Mouse (Mus musculus) heart, embryonic 12.5 days (tissue): ENCODE results near the gene Galnt10. TPM values are rescaled to one million over a fixed set of nuclear protein-coding genes. Genes with fewer than 3 reads are reported as not detected.

Experiments
- ATAC-seq: fragments of 200-750 bp; cut with Nextera tagmentation; 2 replicates; pipeline ENCODE4 v1.8.0; 2017; ENCODE audit warnings: moderate TSS enrichment, moderate library complexity; ENCODE audit not compliant: insufficient number of reproducible peaks, low FRiP score
- H3K27ac ChIP-seq: fragments of 300-500 bp; sonication (generic); 2 replicates; pipeline ENCODE4 v1.5.1; 2016; ENCODE audit warnings: mild to moderate bottlenecking, moderate library complexity; ENCODE audit not compliant: poor library complexity, severe bottlenecking
- H3K27me3 ChIP-seq: fragments of 300-500 bp; sonication (generic); replicated peaks from 2 replicates; pipeline ENCODE4 v1.6.1; 2016; ENCODE audit warnings: mild to moderate bottlenecking, moderate library complexity
- H3K36me3 ChIP-seq: fragments of 300-500 bp; sonication (generic); 2 replicates; pipeline ENCODE4 v1.6.1; 2016; ENCODE audit warnings: mild to moderate bottlenecking, moderate library complexity
- H3K4me1 ChIP-seq: fragments of 300-500 bp; sonication (generic); replicated peaks from 2 replicates; pipeline ENCODE4 v1.6.1; 2016; ENCODE audit warnings: mild to moderate bottlenecking
- H3K4me2 ChIP-seq: fragments of 300-500 bp; sonication (generic); 2 replicates; pipeline ENCODE4 v1.6.1; 2016; ENCODE audit warnings: mild to moderate bottlenecking, moderate library complexity
- H3K4me3 ChIP-seq: fragments of 300-500 bp; sonication (generic); 2 replicates; pipeline ENCODE4 v1.5.1; 2016; ENCODE audit warnings: mild to moderate bottlenecking
- H3K9ac ChIP-seq: fragments of 300-500 bp; sonication (generic); 2 replicates; pipeline ENCODE4 v1.6.1; 2016; ENCODE audit warnings: mild to moderate bottlenecking, moderate library complexity
- H3K9me3 ChIP-seq: fragments of 300-500 bp; sonication (generic); replicated peaks from 2 replicates; pipeline ENCODE4 v1.6.1; 2016; ENCODE audit warnings: mild to moderate bottlenecking, moderate library complexity
- WGBS: fragments of 180-500 bp; shearing (Covaris S2); methylation state at CpG from one replicate; pipeline ENCODE4 v1.1.7; 2016; 5-methylcytosine and 5-hydroxymethylcytosine counted together
- polyA plus RNA-seq: library from polyadenylated mRNA; unstranded; fragments of >200 nt; fragmentation: Nextera tagmentation; extraction: Ambion mirVana; gene quantifications from 2 replicates; pipeline ENCODE4 v1.2.1, GENCODE M21; 2016

Gene Galnt10
- polyA plus RNA-seq, 1 experiment from 2014 or later = 15.9 TPM

GRCm38 (mm10) chr11:57615871-57616270 lies 29.4 kb upstream of the Galnt10 start:
- no peaks in the 10 kb centered on the region for H3K9me3 ChIP-seq
- no peak for ATAC-seq
- WGBS = 41% methylated on average over 13 of the region's 13 CpGs

GRCm38 (mm10) chr11:57617526-57618264 lies 27.5 kb upstream of the Galnt10 start:
- Histone ChIP-seq H3K27ac (no peak overlapping the region), H3K27me3 (peaks cover 5% of the 10 kb centered on the region), H3K4me3 (no peak overlapping the region), H3K4me2 (0 out of 2 replicates have a peak overlapping the region, but pooled peaks have one; percentile 14), H3K4me1 (peaks cover 6% of the 10 kb centered on the region; the same call in 1 of the 2 replicates), H3K36me3 (no peaks in the 10 kb centered on the region), H3K9me3 (no peaks in the 10 kb centered on the region), H3K9ac (no peak overlapping the region)
- 31% methylated on average over 15 of the region's 15 CpGs for WGBS
- ATAC-seq = no peak

More at GRCm38 (mm10) chr11:57615871-57616270, 29.4 kb upstream of the Galnt10 start:
- Histone ChIP-seq H3K36me3 (no peaks in the 10 kb centered on the region), H3K4me2 (no peak overlapping the region), H3K27ac (no peak overlapping the region), H3K4me3 (no peak overlapping the region), H3K9ac (no peak overlapping the region), H3K4me1 (peaks cover 4% of the 10 kb centered on the region; the same call in 1 of the 2 replicates), H3K27me3 (peaks cover 5% of the 10 kb centered on the region)

- 81% methylated on average over 3 of the region's 3 CpGs for WGBS
- H3K4me1 ChIP-seq = peaks cover 6% of the 10 kb centered on the region; the same call in 1 of the 2 replicates
- ATAC-seq = no peak
- no peaks in the 10 kb centered on the region for H3K9me3 ChIP-seq
- no peak overlapping the region for H3K9ac ChIP-seq
- H3K4me2 ChIP-seq = no peak overlapping the region
- no peak overlapping the region for H3K27ac ChIP-seq
- peaks cover under 1% of the 10 kb centered on the region for H3K27me3 ChIP-seq
- H3K36me3 ChIP-seq = no peaks in the 10 kb centered on the region
- H3K4me3 ChIP-seq = no peak overlapping the region
These were observed 23.8 kb upstream of the Galnt10 start for GRCm38 (mm10) chr11:57621472-57621871.

- Histone ChIP-seq H3K9ac (no peak overlapping the region), H3K27ac (no peak overlapping the region), H3K36me3 (no peaks in the 10 kb centered on the region), H3K4me1 (peaks cover 6% of the 10 kb centered on the region; the same call in 1 of the 2 replicates), H3K4me2 (no peak overlapping the region), H3K4me3 (no peak overlapping the region), H3K27me3 (no peaks in the 10 kb centered on the region; the same call in 1 of the 2 replicates), H3K9me3 (no peaks in the 10 kb centered on the region)
- ATAC-seq = no peak
These were observed 23.4 kb upstream of the Galnt10 start for GRCm38 (mm10) chr11:57621876-57622275.

- WGBS = 63% methylated on average over 5 of the region's 5 CpGs
- Histone ChIP-seq H3K27me3 (no peaks in the 10 kb centered on the region; the same call in 1 of the 2 replicates), H3K36me3 (no peaks in the 10 kb centered on the region), H3K4me1 (0 out of 2 replicates have a peak, but pooled peaks cover 6% of the 10 kb centered on the region), H3K9me3 (no peaks in the 10 kb centered on the region), H3K27ac (no peak overlapping the region), H3K4me2 (no peak overlapping the region), H3K4me3 (no peak overlapping the region), H3K9ac (no peak overlapping the region)
- ATAC-seq = no peak
These were observed 20.8 kb upstream of the Galnt10 start for GRCm38 (mm10) chr11:57624490-57624893.

- Histone ChIP-seq H3K27ac (no peak overlapping the region), H3K9me3 (no peaks in the 10 kb centered on the region), H3K4me3 (no peak overlapping the region), H3K4me2 (no peak overlapping the region), H3K36me3 (no peaks in the 10 kb centered on the region), H3K9ac (no peak overlapping the region), H3K27me3 (no peaks in the 10 kb centered on the region), H3K4me1 (0 out of 2 replicates have a peak, but pooled peaks cover 6% of the 10 kb centered on the region)
- ATAC-seq = no peak
These were observed 19.8 kb upstream of the Galnt10 start for GRCm38 (mm10) chr11:57625465-57625864.

GRCm38 (mm10) chr11:57627086-57627735 lies 18.0 kb upstream of the Galnt10 start:
- WGBS = 54% methylated on average over 9 of the region's 9 CpGs
- H3K9ac ChIP-seq = no peak overlapping the region
- H3K36me3 ChIP-seq = no peaks in the 10 kb centered on the region
- ATAC-seq = no peak
- H3K9me3 ChIP-seq = no peaks in the 10 kb centered on the region
- H3K27ac ChIP-seq = no peak overlapping the region
- H3K27me3 ChIP-seq = no peaks in the 10 kb centered on the region
- peaks cover 8% of the 10 kb centered on the region for H3K4me1 ChIP-seq
- H3K4me2 ChIP-seq = no peak overlapping the region
- H3K4me3 ChIP-seq = no peak overlapping the region

GRCm38 (mm10) chr11:57631805-57632485 lies 13.3 kb upstream of the Galnt10 start:
- H3K27ac ChIP-seq = no peak overlapping the region
- H3K9me3 ChIP-seq = no peaks in the 10 kb centered on the region
- no peak overlapping the region for H3K4me3 ChIP-seq
- no peak overlapping the region for H3K4me2 ChIP-seq
- no peak overlapping the region for H3K9ac ChIP-seq
- H3K36me3 ChIP-seq = no peaks in the 10 kb centered on the region
- ATAC-seq = no peak
- H3K4me1 ChIP-seq = peaks cover 19% of the 10 kb centered on the region
- 68% methylated on average over 7 of the region's 7 CpGs for WGBS
- H3K27me3 ChIP-seq = peaks cover 19% of the 10 kb centered on the region

GRCm38 (mm10) chr11:57633006-57633405 lies 12.2 kb upstream of the Galnt10 start:
- Histone ChIP-seq H3K4me1 (peaks cover 16% of the 10 kb centered on the region), H3K27me3 (peaks cover 19% of the 10 kb centered on the region), H3K4me2 (no peak overlapping the region), H3K27ac (no peak overlapping the region), H3K9ac (no peak overlapping the region), H3K36me3 (no peaks in the 10 kb centered on the region), H3K9me3 (no peaks in the 10 kb centered on the region), H3K4me3 (no peak overlapping the region)
- WGBS = 90% methylated on average over 2 of the region's 2 CpGs
- ATAC-seq = no peak

- 64% methylated on average over 6 of the region's 6 CpGs for WGBS
- H3K9me3 ChIP-seq = no peaks in the 10 kb centered on the region
These were observed 11.2 kb upstream of the Galnt10 start for GRCm38 (mm10) chr11:57633975-57634585.

GRCm38 (mm10) chr11:57635148-57635547 lies 10.1 kb upstream of the Galnt10 start:
- ATAC-seq = no peak
- no peak overlapping the region for H3K9ac ChIP-seq
- peaks cover 19% of the 10 kb centered on the region for H3K27me3 ChIP-seq
- H3K4me3 ChIP-seq = no peak overlapping the region
- peaks cover 16% of the 10 kb centered on the region for H3K4me1 ChIP-seq
- no peaks in the 10 kb centered on the region for H3K9me3 ChIP-seq
- no peak overlapping the region for H3K27ac ChIP-seq
- no peaks in the 10 kb centered on the region for H3K36me3 ChIP-seq
- 12% methylated on average over 9 of the region's 9 CpGs for WGBS
- H3K4me2 ChIP-seq = no peak overlapping the region

More at GRCm38 (mm10) chr11:57633975-57634585, 11.2 kb upstream of the Galnt10 start:
- no peak overlapping the region for H3K4me2 ChIP-seq
- peaks cover 16% of the 10 kb centered on the region for H3K4me1 ChIP-seq
- no peak overlapping the region for H3K4me3 ChIP-seq
- no peak overlapping the region for H3K27ac ChIP-seq
- no peaks in the 10 kb centered on the region for H3K36me3 ChIP-seq
- peaks cover 19% of the 10 kb centered on the region for H3K27me3 ChIP-seq
- no peak overlapping the region for H3K9ac ChIP-seq
- no peak for ATAC-seq
